Mouse (Mus musculus) gastrocnemius, postnatal 14 days (tissue): ENCODE measurements at regions not wholly inside any gene's neighbourhood (a gene's known extent, or its start where the extent isn't known, plus 50 kb on each side); places are given as distances from the start of the nearest gene placed in this dataset.

Experiments used
- DNase-seq: peaks from one replicate; pipeline ENCODE4 v3.0.0; 2021; ENCODE audit warnings: mixed read lengths
- intact Hi-C: fragments of 180-260 bp; cut with DNase I; formaldehyde crosslinking; loops from one replicate; pipeline ENCODE4 v1.15.1; 2025; ENCODE audit warnings: low total_unique reads

- intact Hi-C loops: no loop called here
- DNase-seq: no peak
Measured at GRCm38 (mm10) chr10:37266909-37267308, 128.2 kb upstream of the Marcks start.

- peak; percentile 38 for DNase-seq
- intact Hi-C loops: no loop called here
Measured at GRCm38 (mm10) chr10:37260791-37261488, 122.2 kb upstream of the Marcks start.

- intact Hi-C loops: no loop called here
- DNase-seq: no peak
Measured at GRCm38 (mm10) chr10:37259186-37259585, 120.5 kb upstream of the Marcks start.

GRCm38 (mm10) chr10:37257544-37257943 is 118.8 kb upstream of the Marcks start:
- DNase-seq: no peak
- intact Hi-C loops: no loop called here

GRCm38 (mm10) chr10:37250934-37251521 is 112.3 kb upstream of the Marcks start:
- no peak for DNase-seq
- intact Hi-C loops: no loop called here

- no peak for DNase-seq
- intact Hi-C loops: no loop called here
Measured at GRCm38 (mm10) chr10:37250157-37250556, 111.4 kb upstream of the Marcks start.

- intact Hi-C loops: no loop called here
- DNase-seq: no peak
Measured at GRCm38 (mm10) chr10:37249511-37249910, 110.8 kb upstream of the Marcks start.

GRCm38 (mm10) chr10:37247121-37247520 is 108.4 kb upstream of the Marcks start:
- no peak for DNase-seq
- intact Hi-C loops: no loop called here

GRCm38 (mm10) chr10:37243136-37243535 is 104.4 kb upstream of the Marcks start:
- intact Hi-C loops: no loop called here
- DNase-seq: no peak

GRCm38 (mm10) chr10:37241821-37242263 is 103.1 kb upstream of the Marcks start:
- no peak for DNase-seq
- intact Hi-C loops: no loop called here

- intact Hi-C loops: no loop called here
- DNase-seq: no peak
Measured at GRCm38 (mm10) chr10:37240634-37241033, 101.9 kb upstream of the Marcks start.

GRCm38 (mm10) chr10:37240201-37240600 is 101.5 kb upstream of the Marcks start:
- no peak for DNase-seq
- intact Hi-C loops: no loop called here

- no peak for DNase-seq
- intact Hi-C loops: no loop called here
Measured at GRCm38 (mm10) chr10:37236001-37236822, 97.5 kb upstream of the Marcks start.

- DNase-seq: peak; percentile 16
- intact Hi-C loops: no loop called here
Measured at GRCm38 (mm10) chr10:37231936-37232556, 93.3 kb upstream of the Marcks start.

- intact Hi-C loops: no loop called here
- DNase-seq: no peak
Measured at GRCm38 (mm10) chr10:37231159-37231558, 92.4 kb upstream of the Marcks start.

GRCm38 (mm10) chr10:37227889-37228288 is 89.2 kb upstream of the Marcks start:
- intact Hi-C loops: no loop called here
- no peak for DNase-seq

- intact Hi-C loops: no loop called here
- no peak for DNase-seq
Measured at GRCm38 (mm10) chr10:37221730-37222129, 83.0 kb upstream of the Marcks start.

- peak; percentile 15 for DNase-seq
- intact Hi-C loops: no loop called here
Measured at GRCm38 (mm10) chr10:37220434-37220833, 81.7 kb upstream of the Marcks start.

GRCm38 (mm10) chr10:37219936-37220335 is 81.2 kb upstream of the Marcks start:
- DNase-seq: no peak
- intact Hi-C loops: no loop called here

- no peak for DNase-seq
- intact Hi-C loops: no loop called here
Measured at GRCm38 (mm10) chr10:37219381-37219780, 80.7 kb upstream of the Marcks start.
